Mouse (Mus musculus): ENCODE measurements around the gene Zfp710. TPM values are rescaled to one million over a fixed set of nuclear protein-coding genes. Genes with fewer than 3 reads are reported as not detected.
"Not testable (repeated sequence)": the region's sequence is repeated elsewhere in the genome, so short reads cannot be mapped to it uniquely, and the experiment has no call there.

The Zfp710 gene
- polyA plus RNA-seq, 1 experiment from 2014 or later, result 15.8 TPM

DNA sequence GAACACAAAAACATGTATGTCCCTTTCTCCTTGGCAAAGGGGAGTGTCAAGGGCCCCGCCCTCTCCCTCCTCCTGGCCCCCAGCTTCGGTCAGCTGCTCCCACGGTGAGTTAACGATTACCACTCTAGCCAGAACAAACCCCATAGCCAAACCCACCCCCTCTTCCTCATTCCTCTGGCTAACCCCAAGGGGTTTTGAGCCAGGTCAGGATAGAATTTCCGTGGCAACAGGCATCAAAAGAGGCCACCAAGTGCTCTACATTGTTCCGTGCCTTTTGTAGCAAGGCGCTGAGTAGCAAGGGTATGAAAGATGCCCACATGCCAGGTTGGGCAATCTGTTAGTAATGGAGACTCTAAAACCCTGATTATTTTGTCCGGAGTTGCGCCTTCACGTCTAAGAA lies 89.4 kb downstream of the Zfp710 start:
- Histone ChIP-seq H3K9me3 (no peaks in the 10 kb centered on the region), H3K27me3 (replicated peaks) (no peaks in the 10 kb centered on the region), H3K4me1 (peaks cover 41% of the 10 kb centered on the region), H3K27ac (peak overlapping the region; percentile 95), H3K9ac (peak overlapping the region; percentile 97), H3K36me3 (peaks cover 3% of the 10 kb centered on the region), H3K4me3 (replicated peaks) (peak overlapping the region; percentile 87), H3K4me2 (peak overlapping the region; percentile 84)
- no peak for ATAC-seq (ENCODE audit: insufficient read depth, low FRiP score, low read depth)
- WGBS, result 7% methylated on average over 10 of the region's 10 CpGs

GRCm38 (mm10) chr7:80114451-80115223 lies 90.0 kb downstream of the Zfp710 start:
- Histone ChIP-seq H3K9ac (peak overlapping the region; percentile 97), H3K27me3 (replicated peaks) (no peaks in the 10 kb centered on the region), H3K9me3 (no peaks in the 10 kb centered on the region), H3K4me1 (peaks cover 41% of the 10 kb centered on the region), H3K36me3 (no peaks in the 10 kb centered on the region; the same call in 1 of the 2 replicates), H3K4me3 (replicated peaks) (peak overlapping the region; percentile 87), H3K27ac (peak overlapping the region; percentile 95), H3K4me2 (peak overlapping the region; percentile 84)
- WGBS, result under 1% methylated on average over 52 of the region's 52 CpGs
- peak; percentile 69 for ATAC-seq (ENCODE audit: insufficient read depth, low FRiP score, low read depth)

DNA sequence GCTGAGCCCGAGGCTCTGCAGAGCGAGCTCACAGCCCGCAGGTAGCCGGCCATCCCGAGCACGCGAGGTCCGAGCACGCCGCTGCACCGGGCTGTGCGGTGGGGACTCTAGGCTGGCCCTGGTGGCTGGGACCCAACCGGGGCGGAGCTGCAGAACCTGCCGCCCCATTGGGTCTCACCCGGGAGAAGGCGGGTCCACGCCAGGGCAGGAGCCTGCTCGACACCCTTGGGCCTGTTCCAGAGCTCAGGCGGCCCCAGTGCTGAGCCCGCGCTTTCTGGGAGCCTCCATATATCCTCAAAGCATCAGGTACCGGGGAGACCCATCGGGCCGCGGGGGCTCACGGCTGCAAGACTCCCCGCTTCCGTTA lies 90.6 kb downstream of the Zfp710 start, which contains the start of gene Idh2:
Idh2 (minus strand) TSS at position 169 of the 367 bp plus-strand sequence.
- Histone ChIP-seq H3K9me3 (no peaks in the 10 kb centered on the region), H3K27ac (peak within 1 kb of the TSS; percentile 95), H3K4me1 (peaks cover 41% of the 10 kb centered on the region), H3K27me3 (replicated peaks) (no peaks in the 10 kb centered on the region), H3K9ac (peak within 1 kb of the TSS; percentile 97), H3K36me3 (no peaks in the 10 kb centered on the region), H3K4me3 (replicated peaks) (peak within 1 kb of the TSS; percentile 87), H3K4me2 (peak within 1 kb of the TSS; percentile 84)
- peak; percentile 97 for ATAC-seq (ENCODE audit: insufficient read depth, low FRiP score, low read depth)
- WGBS, result under 1% methylated on average over 29 of the region's 29 CpGs

GRCm38 (mm10) chr7:80116158-80116557 lies 91.5 kb downstream of the Zfp710 start:
- 81% methylated on average over 2 of the region's 2 CpGs for WGBS
- Histone ChIP-seq H3K9ac (no peak overlapping the region), H3K4me2 (peak overlapping the region; percentile 84; the same call in 1 of the 2 replicates), H3K27me3 (replicated peaks) (no peaks in the 10 kb centered on the region), H3K36me3 (no peaks in the 10 kb centered on the region), H3K4me3 (replicated peaks) (peak overlapping the region; percentile 87; the same call in 1 of the 2 replicates), H3K27ac (no peak overlapping the region), H3K4me1 (peaks cover 37% of the 10 kb centered on the region), H3K9me3 (no peaks in the 10 kb centered on the region)
- no peak for ATAC-seq (ENCODE audit: insufficient read depth, low FRiP score, low read depth)

DNA sequence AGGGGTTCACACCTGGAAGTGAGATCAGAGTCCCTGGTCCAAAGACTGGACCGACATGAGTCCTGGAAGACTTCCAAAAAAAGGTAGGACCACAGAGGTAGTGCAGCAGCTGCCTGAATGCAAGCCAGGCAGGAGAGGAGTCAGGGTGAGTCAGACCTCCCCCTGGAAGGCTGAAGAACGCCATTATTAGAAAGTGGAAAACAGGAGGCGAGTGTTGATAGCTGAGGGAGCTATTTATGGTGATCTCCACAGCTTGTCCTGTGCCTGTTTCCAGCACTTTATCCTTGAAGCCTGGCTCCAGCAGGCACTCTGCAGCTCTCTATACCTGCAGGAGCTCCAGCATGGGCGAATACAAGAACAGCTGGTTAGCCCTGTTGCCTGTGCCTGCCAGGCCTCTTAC lies 94.6 kb downstream of the Zfp710 start:
- Histone ChIP-seq H3K9ac (no peak overlapping the region), H3K4me2 (no peak overlapping the region), H3K4me3 (replicated peaks) (no peak overlapping the region), H3K27me3 (replicated peaks) (no peaks in the 10 kb centered on the region), H3K4me1 (peaks cover 18% of the 10 kb centered on the region; the same call in 1 of the 2 replicates), H3K27ac (no peak overlapping the region; the same call in 1 of the 2 replicates), H3K9me3 (no peaks in the 10 kb centered on the region), H3K36me3 (no peaks in the 10 kb centered on the region)
- 50% methylated on average over 4 of the region's 4 CpGs for WGBS
- ATAC-seq (ENCODE audit: insufficient read depth, low FRiP score, low read depth), result no peak

DNA sequence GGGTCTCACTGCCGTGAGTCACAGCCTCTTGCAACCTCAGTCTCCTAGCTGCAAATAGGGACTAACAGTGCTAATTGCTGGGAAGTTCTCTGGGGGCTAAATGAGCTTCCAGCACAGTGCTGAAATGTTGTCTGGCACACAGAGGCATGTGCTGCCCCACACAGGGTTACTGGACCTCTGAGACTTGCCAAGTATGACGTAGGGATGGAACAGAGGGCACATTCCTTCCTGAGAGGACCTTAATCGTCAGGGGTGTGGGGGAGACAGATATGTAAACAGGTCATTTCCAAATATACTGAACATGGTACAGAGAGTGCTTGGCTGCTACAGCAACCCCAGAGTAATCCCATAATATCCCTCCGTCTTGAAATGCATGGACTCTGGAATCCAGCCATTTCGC lies 96.5 kb downstream of the Zfp710 start:
- no peak overlapping the region for H3K4me3 ChIP-seq (replicated peaks)
- no peaks in the 10 kb centered on the region for H3K27me3 ChIP-seq (replicated peaks)
- H3K4me2 ChIP-seq, result no peak overlapping the region
- H3K27ac ChIP-seq, result peak overlapping the region; percentile 23; the same call in 1 of the 2 replicates
- 47% methylated on average over 5 of the region's 5 CpGs for WGBS
- peaks cover 11% of the 10 kb centered on the region; the same call in 1 of the 2 replicates for H3K4me1 ChIP-seq
- H3K9me3 ChIP-seq, result no peaks in the 10 kb centered on the region
- ATAC-seq (ENCODE audit: insufficient read depth, low FRiP score, low read depth), result peak; percentile 68; the same call in 1 of the 2 replicates
- no peak overlapping the region for H3K9ac ChIP-seq
- no peaks in the 10 kb centered on the region for H3K36me3 ChIP-seq

- H3K4me1 ChIP-seq, result 0 out of 2 replicates have a peak, but pooled peaks cover 10% of the 10 kb centered on the region
- no peak overlapping the region for H3K9ac ChIP-seq
- H3K27ac ChIP-seq, result no peak overlapping the region
- no peak overlapping the region for H3K4me2 ChIP-seq
- H3K27me3 ChIP-seq (replicated peaks), result no peaks in the 10 kb centered on the region
- ATAC-seq (ENCODE audit: insufficient read depth, low FRiP score, low read depth), result no peak
- 43% methylated on average over 4 of the region's 4 CpGs for WGBS
- no peak overlapping the region for H3K4me3 ChIP-seq (replicated peaks)
- H3K36me3 ChIP-seq, result no peaks in the 10 kb centered on the region
- no peaks in the 10 kb centered on the region for H3K9me3 ChIP-seq
Observed at GRCm38 (mm10) chr7:80123115-80123514, 98.5 kb downstream of the Zfp710 start.

GRCm38 (mm10) chr7:80123672-80124071 lies 99.1 kb downstream of the Zfp710 start:
- WGBS, result 85% methylated on average over 2 of the region's 2 CpGs
- no peak overlapping the region for H3K27ac ChIP-seq
- H3K36me3 ChIP-seq, result no peaks in the 10 kb centered on the region

GRCm38 (mm10) chr7:80129278-80129677 lies 104.7 kb downstream of the Zfp710 start:
- ATAC-seq (ENCODE audit: insufficient read depth, low FRiP score, low read depth), result peak; percentile 61

More at GRCm38 (mm10) chr7:80123672-80124071, 99.1 kb downstream of the Zfp710 start:
- Histone ChIP-seq H3K4me1 (0 out of 2 replicates have a peak, but pooled peaks cover 10% of the 10 kb centered on the region), H3K9ac (no peak overlapping the region), H3K27me3 (replicated peaks) (no peaks in the 10 kb centered on the region), H3K4me3 (replicated peaks) (no peak overlapping the region), H3K9me3 (no peaks in the 10 kb centered on the region), H3K4me2 (no peak overlapping the region)
- ATAC-seq (ENCODE audit: insufficient read depth, low FRiP score, low read depth), result no peak

GRCm38 (mm10) chr7:80130344-80131055 lies 105.9 kb downstream of the Zfp710 start:
- 43% methylated on average over 12 of the region's 12 CpGs for WGBS
- Histone ChIP-seq H3K4me1 (peaks cover 5% of the 10 kb centered on the region; the same call in 1 of the 2 replicates), H3K9me3 (no peaks in the 10 kb centered on the region), H3K4me2 (no peak overlapping the region), H3K27me3 (replicated peaks) (no peaks in the 10 kb centered on the region), H3K9ac (no peak overlapping the region), H3K27ac (peak overlapping the region; percentile 21; the same call in 1 of the 2 replicates), H3K4me3 (replicated peaks) (no peak overlapping the region), H3K36me3 (no peaks in the 10 kb centered on the region)
- ATAC-seq (ENCODE audit: insufficient read depth, low FRiP score, low read depth), result peak; percentile 36

More at GRCm38 (mm10) chr7:80129278-80129677, 104.7 kb downstream of the Zfp710 start:
- Histone ChIP-seq H3K27me3 (replicated peaks) (no peaks in the 10 kb centered on the region), H3K4me3 (replicated peaks) (no peak overlapping the region), H3K9ac (no peak overlapping the region), H3K36me3 (no peaks in the 10 kb centered on the region), H3K27ac (no peak overlapping the region; the same call in 1 of the 2 replicates), H3K4me2 (no peak overlapping the region), H3K9me3 (no peaks in the 10 kb centered on the region), H3K4me1 (peaks cover 3% of the 10 kb centered on the region; the same call in 1 of the 2 replicates)
- 55% methylated on average over 4 of the region's 4 CpGs for WGBS

GRCm38 (mm10) chr7:80131315-80131714 lies 106.7 kb downstream of the Zfp710 start:
- H3K9ac ChIP-seq; H3K27me3 ChIP-seq (replicated peaks); H3K9me3 ChIP-seq; H3K4me1 ChIP-seq; H3K27ac ChIP-seq; ATAC-seq (ENCODE audit: insufficient read depth, low FRiP score, low read depth); H3K4me3 ChIP-seq (replicated peaks); H3K4me2 ChIP-seq; H3K36me3 ChIP-seq: not testable (repeated sequence)
- 68% methylated on average over 7 of the region's 7 CpGs for WGBS

DNA sequence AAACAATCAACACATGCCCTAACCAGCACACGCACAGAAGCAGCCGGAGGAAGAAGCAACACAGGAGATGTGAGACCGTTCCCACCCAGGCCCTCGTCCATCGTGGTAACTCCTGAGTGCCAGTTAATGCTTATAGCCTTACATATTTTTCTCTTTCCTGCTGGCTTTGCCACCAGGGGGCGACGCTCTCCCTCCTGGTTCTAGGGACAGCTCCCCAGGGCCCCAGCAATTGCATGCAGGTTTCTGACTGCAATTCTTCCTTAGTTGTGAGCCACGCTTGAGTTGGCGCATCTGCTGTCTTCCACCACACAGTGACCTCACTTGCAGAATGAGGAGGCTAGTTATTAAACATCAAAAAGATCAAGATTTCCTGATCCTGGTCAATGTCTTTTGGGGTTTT lies 107.9 kb downstream of the Zfp710 start:
- Histone ChIP-seq H3K4me2 (no peak overlapping the region), H3K27ac (no peak overlapping the region), H3K27me3 (replicated peaks) (no peaks in the 10 kb centered on the region), H3K36me3 (no peaks in the 10 kb centered on the region), H3K9me3 (no peaks in the 10 kb centered on the region), H3K4me3 (replicated peaks) (no peak overlapping the region), H3K4me1 (peaks cover 5% of the 10 kb centered on the region; the same call in 1 of the 2 replicates), H3K9ac (no peak overlapping the region)
- no peak for ATAC-seq (ENCODE audit: insufficient read depth, low FRiP score, low read depth)
- WGBS, result 49% methylated on average over 9 of the region's 9 CpGs

Data from stomach, embryonic 15.5 days (tissue).